ENCODE assay signal across 9 mouse cellular contexts in the genomic region with DNA sequence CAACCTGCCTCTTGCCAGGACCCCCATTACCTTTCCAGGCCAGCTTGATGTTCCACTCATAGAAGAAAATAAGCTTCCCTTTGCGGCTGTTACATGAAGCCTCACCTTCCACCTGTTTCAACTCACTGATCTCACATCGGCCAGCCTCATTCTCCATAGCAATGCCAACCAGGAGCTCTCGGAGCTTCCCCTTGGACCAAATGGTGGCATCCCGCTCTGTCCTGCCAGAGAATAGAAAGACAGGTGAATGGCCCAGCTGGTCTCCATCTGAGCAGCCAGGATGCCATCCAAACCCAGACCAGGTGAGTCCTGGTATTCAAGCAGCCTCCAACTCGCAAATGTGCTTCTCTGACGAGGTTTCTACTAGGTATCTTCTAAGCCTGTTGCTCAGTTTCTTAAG. TPM values are rescaled to one million over a fixed set of nuclear protein-coding genes. Genes with fewer than 3 reads are reported as not detected.
DNase-seq lines count a peak whose midpoint lies in the region; ATAC-seq and TF ChIP-seq lines count a peak whose summit lies in the region.
"Had no signal": no experiment of that assay in that cellular context is flagged by ENCODE, and none has a peak within 500 bp of the region (broad histone marks: within the 10 kb centered on the region; RNA-seq: fewer than 3 reads in every experiment).

No protein-coding gene starts in this region.

- H3K9ac ChIP-seq in heart, embryonic 11.5 days (ENCODE audit: low read depth, low read length), result peak overlapping the region; percentile 97
- H3K9ac ChIP-seq in forebrain, embryonic 14.5 days (ENCODE audit: low read length), result peak overlapping the region; percentile 93
- peak overlapping the region; percentile 93 for H3K9ac ChIP-seq in limb, embryonic 13.5 days
- peak overlapping the region; percentile 91 for H3K9ac ChIP-seq in stomach, embryonic 16.5 days (ENCODE audit: low read length)

- H3K9me3 ChIP-seq in heart, embryonic 11.5 days (replicated peaks; ENCODE audit: control insufficient read depth, low read length), result no peaks in the 10 kb centered on the region
- H3K9me3 ChIP-seq in forebrain, embryonic 14.5 days (replicated peaks; ENCODE audit: control insufficient read depth, low read length), result no peaks in the 10 kb centered on the region
- no peaks in the 10 kb centered on the region for H3K9me3 ChIP-seq in limb, embryonic 13.5 days
- H3K9me3 ChIP-seq in stomach, embryonic 16.5 days (replicated peaks; ENCODE audit: control insufficient read depth, low read length), result no peaks in the 10 kb centered on the region

- TF ChIP-seq CTCF in bone marrow macrophage, adult 2 months (IDR thresholded peaks at IDR 0.05; ENCODE audit: low read depth, low read length), result no peak

- no peak overlapping the region; the same call in 1 of the 2 replicates for H3K27ac ChIP-seq in heart, embryonic 11.5 days (ENCODE audit: low read depth, low read length)
- H3K27ac ChIP-seq in bone marrow macrophage, adult 2 months (ENCODE audit: insufficient read depth, low read depth, low read length), result no peak overlapping the region
- H3K27ac ChIP-seq in forebrain, embryonic 14.5 days (ENCODE audit: low read depth, low read length), result peak overlapping the region; percentile 97; the same call in 1 of the 2 replicates
- H3K27ac ChIP-seq in limb, embryonic 13.5 days, result no peak overlapping the region
- no peak overlapping the region for H3K27ac ChIP-seq in stomach, embryonic 16.5 days (ENCODE audit: low read length)

- no peak for TF ChIP-seq POLR2A in bone marrow macrophage, adult 2 months (IDR thresholded peaks at IDR 0.05; ENCODE audit: borderline replicate concordance, low read depth, low read length)

- 55% methylated on average over 6 of the region's 6 CpGs for WGBS in heart, embryonic 11.5 days (ENCODE audit: insufficient replicate concordance)
- 43% methylated on average over 6 of the region's 6 CpGs for WGBS in forebrain, embryonic 14.5 days
- 47% methylated on average over 6 of the region's 6 CpGs for WGBS in limb, embryonic 13.5 days
- 31% methylated on average over 6 of the region's 6 CpGs for WGBS in stomach, embryonic 16.5 days

- no peak for ATAC-seq in heart, embryonic 11.5 days (replicated peaks; ENCODE audit: insufficient number of reproducible peaks, low FRiP score, low TSS enrichment)
- ATAC-seq in forebrain, embryonic 14.5 days, result no peak
- ATAC-seq in limb, embryonic 13.5 days (ENCODE audit: low FRiP score, low read depth), result no peak
- ATAC-seq in stomach, embryonic 16.5 days (ENCODE audit: insufficient read depth, low FRiP score), result no peak

- intact Hi-C loops in heart, postnatal 14 days (cut with DNase I), result loop anchor here (10.0 kb wide), 1 partner anchor 512 kb away; a partner anchor contains a TSS

- no peak for DNase-seq in heart, postnatal 14 days
- peak; percentile 12 for DNase-seq in forebrain, embryonic 14.5 days (ENCODE audit: low spot score)
- DNase-seq in right cerebral cortex, postnatal 25 days, result no peak
- DNase-seq in embryo, embryonic 10.5 days (ENCODE audit: low spot score), result no peak

- H3K27me3 ChIP-seq in heart, embryonic 11.5 days (ENCODE audit: control insufficient read depth, insufficient read depth, low read length), result no peaks in the 10 kb centered on the region
- H3K27me3 ChIP-seq in forebrain, embryonic 14.5 days (replicated peaks; ENCODE audit: control insufficient read depth, insufficient read depth, low read length), result no peaks in the 10 kb centered on the region
- H3K27me3 ChIP-seq in limb, embryonic 13.5 days, result no peaks in the 10 kb centered on the region
- no peaks in the 10 kb centered on the region for H3K27me3 ChIP-seq in stomach, embryonic 16.5 days (ENCODE audit: control insufficient read depth, insufficient read depth, low read length)
- H3K27me3 ChIP-seq: Patski had no signal

- peaks cover 18% of the 10 kb centered on the region for H3K36me3 ChIP-seq in heart, embryonic 11.5 days (ENCODE audit: control insufficient read depth, insufficient read depth, low read length)
- H3K36me3 ChIP-seq in forebrain, embryonic 14.5 days (ENCODE audit: control insufficient read depth, insufficient read depth, low read length), result peaks cover 39% of the 10 kb centered on the region
- peaks cover 41% of the 10 kb centered on the region for H3K36me3 ChIP-seq in limb, embryonic 13.5 days
- peaks cover 17% of the 10 kb centered on the region for H3K36me3 ChIP-seq in stomach, embryonic 16.5 days (ENCODE audit: control insufficient read depth, insufficient read depth, low read length)

- peaks cover 10% of the 10 kb centered on the region for H3K4me1 ChIP-seq in heart, embryonic 11.5 days (ENCODE audit: control insufficient read depth, insufficient read depth, low read length)
- H3K4me1 ChIP-seq in bone marrow macrophage, adult 2 months (ENCODE audit: control insufficient read depth, insufficient read depth, low read length), result peaks cover 11% of the 10 kb centered on the region
- H3K4me1 ChIP-seq in forebrain, embryonic 14.5 days (ENCODE audit: control insufficient read depth, insufficient read depth, low read length), result peaks cover 14% of the 10 kb centered on the region
- H3K4me1 ChIP-seq in limb, embryonic 13.5 days, result peaks cover 23% of the 10 kb centered on the region
- peaks cover 11% of the 10 kb centered on the region for H3K4me1 ChIP-seq in stomach, embryonic 16.5 days (ENCODE audit: control insufficient read depth, insufficient read depth, low read length)

- H3K4me3 ChIP-seq in heart, embryonic 11.5 days (ENCODE audit: low read depth, low read length), result peak overlapping the region; percentile 91
- H3K4me3 ChIP-seq in bone marrow macrophage, adult 2 months (ENCODE audit: insufficient read depth, low read length), result peak overlapping the region; percentile 95
- H3K4me3 ChIP-seq in forebrain, embryonic 14.5 days (ENCODE audit: low read depth, low read length), result peak overlapping the region; percentile 85
- peak overlapping the region; percentile 84 for H3K4me3 ChIP-seq in limb, embryonic 13.5 days
- H3K4me3 ChIP-seq in stomach, embryonic 16.5 days (replicated peaks; ENCODE audit: low read length), result peak overlapping the region; percentile 85

- H3K4me2 ChIP-seq in heart, embryonic 11.5 days, result peak overlapping the region; percentile 71
- H3K4me2 ChIP-seq in forebrain, embryonic 14.5 days (ENCODE audit: low read length), result peak overlapping the region; percentile 52
- peak overlapping the region; percentile 79 for H3K4me2 ChIP-seq in limb, embryonic 13.5 days (replicated peaks)
- H3K4me2 ChIP-seq in stomach, embryonic 16.5 days (ENCODE audit: low read depth, low read length), result peak overlapping the region; percentile 70

RNA-seq across cellular contexts. Expression of a gene that starts 1.2 kb away (rescaled TPM):
- polyA plus RNA-seq in heart, embryonic 11.5 days (2014; fragmentation: Nextera tagmentation; extraction: Ambion mirVana), result 75.2 and 79.8 TPM in 2 replicates
- 10 to 100 TPM; 43.8 to 54.1 TPM for total RNA-seq in heart, postnatal 14 days (2021)
- polyA plus RNA-seq in bone marrow macrophage, adult 2 months (2012; ENCODE audit: insufficient read depth, insufficient read length, missing spikeins), result 34.7 and 34.9 TPM in 2 replicates
- 134 and 149 TPM in 2 replicates for polyA plus RNA-seq in forebrain, embryonic 14.5 days (2014; fragmentation: Nextera tagmentation; extraction: Ambion mirVana)
- 101 and 108 TPM in 2 replicates for polyA plus RNA-seq in limb, embryonic 13.5 days (2015; fragmentation: Nextera tagmentation; extraction: Ambion mirVana)
- 56.9 and 62.8 TPM in 2 replicates for polyA plus RNA-seq in stomach, embryonic 16.5 days (2015; fragmentation: Nextera tagmentation; extraction: Ambion mirVana)

RNA-seq across cellular contexts. Expression of a gene that starts 24.3 kb away (rescaled TPM):
- not detected in 2 replicates for polyA plus RNA-seq in heart, embryonic 11.5 days (2014; fragmentation: Nextera tagmentation; extraction: Ambion mirVana)
- total RNA-seq in heart, postnatal 14 days (2021), result not detected
- 0.87 and 1.1 TPM in 2 replicates for polyA plus RNA-seq in bone marrow macrophage, adult 2 months (2012; ENCODE audit: insufficient read depth, insufficient read length, missing spikeins)
- polyA plus RNA-seq in forebrain, embryonic 14.5 days (2014; fragmentation: Nextera tagmentation; extraction: Ambion mirVana), result not detected in 2 replicates
- polyA plus RNA-seq in limb, embryonic 13.5 days (2015; fragmentation: Nextera tagmentation; extraction: Ambion mirVana), result not detected in 2 replicates
- not detected in 2 replicates for polyA plus RNA-seq in stomach, embryonic 16.5 days (2015; fragmentation: Nextera tagmentation; extraction: Ambion mirVana)
- polyA plus RNA-seq: Patski had no signal
